Mouse (Mus musculus): ENCODE measurements around the gene Ostc. TPM values are rescaled to one million over a fixed set of nuclear protein-coding genes. Genes with fewer than 3 reads are reported as not detected.

Gene Ostc
- polyA plus RNA-seq, 1 experiment from 2014 or later = 454 TPM

DNA sequence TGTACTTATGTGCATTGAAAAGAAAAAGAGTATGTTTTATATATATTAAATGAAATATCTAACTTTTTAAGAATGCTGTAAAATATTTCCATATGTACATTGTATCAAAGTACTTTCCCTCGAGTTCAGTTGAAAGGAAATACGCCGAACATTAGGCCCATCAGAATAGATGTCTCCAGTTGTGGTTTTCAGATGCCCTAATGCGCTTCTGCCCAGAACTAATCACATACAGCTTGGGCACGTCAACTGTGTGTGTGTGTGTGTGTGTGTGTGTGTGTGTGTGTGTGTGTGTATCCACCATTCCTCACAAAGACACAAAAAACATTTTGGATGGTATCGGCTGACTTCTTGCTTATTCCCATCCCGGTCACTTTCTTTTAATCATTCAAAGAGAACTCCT lies 7.3 kb upstream of the Ostc start:
- ATAC-seq (ENCODE audit: low read depth) (no peak), DNase-seq (ENCODE audit: low spot score) (peak; percentile 70)
- Histone ChIP-seq H3K4me3 (ENCODE audit: low read depth, low read length) (no peak overlapping the region), H3K4me1 (ENCODE audit: control insufficient read depth, insufficient read depth, low read length) (no peaks in the 10 kb centered on the region), H3K27me3 (replicated peaks; ENCODE audit: control insufficient read depth, insufficient read depth, low read length) (no peaks in the 10 kb centered on the region), H3K9ac (ENCODE audit: low read depth, low read length) (no peak overlapping the region), H3K36me3 (ENCODE audit: control insufficient read depth, insufficient read depth, low read length) (no peaks in the 10 kb centered on the region), H3K4me2 (ENCODE audit: low read depth, low read length) (no peak overlapping the region), H3K9me3 (ENCODE audit: control insufficient read depth, low read length) (no peaks in the 10 kb centered on the region), H3K27ac (replicated peaks; ENCODE audit: low read depth, low read length) (peak overlapping the region; percentile 79)
- WGBS = 54% methylated on average over 7 of the region's 7 CpGs

DNA sequence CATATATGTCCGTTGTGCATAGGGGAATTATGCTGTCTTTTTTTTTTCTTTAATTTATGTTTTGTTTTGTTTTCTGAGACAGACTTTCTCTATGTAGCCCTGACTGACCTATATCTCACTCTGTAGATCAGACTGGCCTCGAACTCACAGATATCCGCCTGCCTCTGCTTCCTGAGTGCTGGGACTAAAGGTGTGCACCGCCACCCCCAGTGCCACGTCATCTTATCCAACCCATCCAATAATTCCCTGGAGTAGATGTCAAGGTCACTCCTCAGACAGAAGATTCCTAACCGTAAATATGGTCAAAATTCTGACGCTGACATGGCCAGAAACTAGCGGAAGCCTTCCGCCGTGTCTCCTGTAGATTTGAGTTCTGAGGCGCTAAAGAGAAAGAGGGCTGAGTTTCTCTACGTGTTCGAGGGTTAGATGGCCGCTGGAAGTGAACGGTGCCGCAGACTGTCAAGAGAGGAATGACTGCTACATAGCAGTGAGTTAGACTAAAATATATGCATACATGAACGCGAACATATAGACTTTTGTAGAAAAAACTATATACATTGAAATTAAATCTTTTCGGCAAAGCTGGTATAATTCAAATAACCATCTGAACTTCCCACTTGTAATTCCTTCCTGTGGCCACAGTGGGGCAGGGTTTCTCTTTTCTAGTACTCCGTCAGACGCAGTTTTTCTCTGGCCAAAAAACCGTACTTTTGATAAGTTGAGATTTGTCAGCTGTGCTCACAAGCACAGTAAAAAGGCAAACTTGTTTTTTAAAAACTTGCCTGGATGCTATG lies 5.7 kb upstream of the Ostc start:
- H3K36me3 ChIP-seq (ENCODE audit: control insufficient read depth, insufficient read depth, low read length) = no peaks in the 10 kb centered on the region
- no peaks in the 10 kb centered on the region for H3K9me3 ChIP-seq (ENCODE audit: control insufficient read depth, low read length)
- 15% methylated on average over 22 of the region's 22 CpGs for WGBS
- H3K4me2 ChIP-seq (ENCODE audit: low read depth, low read length) = peak overlapping the region; percentile 57
- ATAC-seq (ENCODE audit: low read depth) = no peak
- H3K27me3 ChIP-seq (replicated peaks; ENCODE audit: control insufficient read depth, insufficient read depth, low read length) = no peaks in the 10 kb centered on the region
- H3K9ac ChIP-seq (ENCODE audit: low read depth, low read length) = peak overlapping the region; percentile 54
- H3K27ac ChIP-seq (replicated peaks; ENCODE audit: low read depth, low read length) = no peak overlapping the region
- H3K4me3 ChIP-seq (ENCODE audit: low read depth, low read length) = peak overlapping the region; percentile 42
- DNase-seq (ENCODE audit: low spot score) = peak; percentile 92
- H3K4me1 ChIP-seq (ENCODE audit: control insufficient read depth, insufficient read depth, low read length) = 0 out of 2 replicates have a peak, but pooled peaks cover 1% of the 10 kb centered on the region

DNA sequence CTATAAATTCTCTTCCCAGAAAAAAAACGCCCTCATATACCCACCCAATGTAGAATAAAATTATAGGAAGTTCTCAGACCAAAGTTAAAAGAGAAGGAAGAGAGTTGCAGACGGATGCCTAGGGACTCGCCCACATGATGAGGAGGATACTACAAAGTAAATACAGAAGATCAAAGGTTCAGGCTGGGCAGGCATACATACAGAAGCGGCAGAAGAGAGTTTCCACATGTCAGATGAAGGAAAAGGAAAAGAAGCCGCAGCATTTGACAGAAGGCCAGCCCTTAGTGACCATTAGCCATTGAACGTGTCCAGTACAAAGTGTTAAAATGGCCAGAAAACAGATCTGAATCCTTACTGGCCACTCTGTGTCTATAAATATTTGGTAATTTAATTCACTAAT lies 3.6 kb upstream of the Ostc start:
- DNase-seq (ENCODE audit: low spot score) = no peak
- Histone ChIP-seq H3K36me3 (ENCODE audit: control insufficient read depth, insufficient read depth, low read length) (no peaks in the 10 kb centered on the region), H3K9ac (ENCODE audit: low read depth, low read length) (no peak overlapping the region), H3K4me3 (ENCODE audit: low read depth, low read length) (no peak overlapping the region), H3K9me3 (ENCODE audit: control insufficient read depth, low read length) (no peaks in the 10 kb centered on the region), H3K4me1 (ENCODE audit: control insufficient read depth, insufficient read depth, low read length) (peaks cover 7% of the 10 kb centered on the region), H3K27me3 (replicated peaks; ENCODE audit: control insufficient read depth, insufficient read depth, low read length) (no peaks in the 10 kb centered on the region), H3K27ac (replicated peaks; ENCODE audit: low read depth, low read length) (no peak overlapping the region), H3K4me2 (ENCODE audit: low read depth, low read length) (no peak overlapping the region)
- WGBS = 48% methylated on average over 6 of the region's 6 CpGs
- no peak for ATAC-seq (ENCODE audit: low read depth)

DNA sequence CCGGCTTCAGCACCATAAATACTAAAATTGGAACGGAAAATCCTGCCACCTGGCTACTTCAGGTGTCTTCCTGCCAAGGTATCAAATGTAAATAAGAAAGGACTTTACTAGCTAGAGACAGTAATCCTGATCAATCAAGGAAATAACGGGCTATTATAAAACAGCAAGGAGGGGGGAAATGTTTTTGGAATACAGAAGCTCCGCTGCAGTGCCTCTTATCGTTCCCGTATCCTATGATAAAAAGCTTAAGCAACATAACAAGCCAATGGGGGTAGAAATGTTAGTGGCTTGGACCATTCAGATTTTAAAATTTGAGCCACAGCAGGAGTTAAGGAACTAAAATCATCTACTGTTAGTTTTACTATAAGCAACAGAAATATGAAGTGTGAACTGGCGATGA lies 859 bp upstream of the Ostc start:
- H3K36me3 ChIP-seq (ENCODE audit: control insufficient read depth, insufficient read depth, low read length) = no peaks in the 10 kb centered on the region
- H3K9ac ChIP-seq (ENCODE audit: low read depth, low read length) = peak overlapping the region; percentile 21; the same call in 1 of the 2 replicates
- no peak for DNase-seq (ENCODE audit: low spot score)
- H3K4me1 ChIP-seq (ENCODE audit: control insufficient read depth, insufficient read depth, low read length) = peaks cover 14% of the 10 kb centered on the region
- no peak for ATAC-seq (ENCODE audit: low read depth)
- no peaks in the 10 kb centered on the region for H3K27me3 ChIP-seq (replicated peaks; ENCODE audit: control insufficient read depth, insufficient read depth, low read length)
- H3K4me3 ChIP-seq (ENCODE audit: low read depth, low read length) = peak overlapping the region; percentile 66
- no peak overlapping the region for H3K27ac ChIP-seq (replicated peaks; ENCODE audit: low read depth, low read length)
- H3K4me2 ChIP-seq (ENCODE audit: low read depth, low read length) = peak overlapping the region; percentile 57
- H3K9me3 ChIP-seq (ENCODE audit: control insufficient read depth, low read length) = no peaks in the 10 kb centered on the region
- 50% methylated on average over 7 of the region's 7 CpGs for WGBS

DNA sequence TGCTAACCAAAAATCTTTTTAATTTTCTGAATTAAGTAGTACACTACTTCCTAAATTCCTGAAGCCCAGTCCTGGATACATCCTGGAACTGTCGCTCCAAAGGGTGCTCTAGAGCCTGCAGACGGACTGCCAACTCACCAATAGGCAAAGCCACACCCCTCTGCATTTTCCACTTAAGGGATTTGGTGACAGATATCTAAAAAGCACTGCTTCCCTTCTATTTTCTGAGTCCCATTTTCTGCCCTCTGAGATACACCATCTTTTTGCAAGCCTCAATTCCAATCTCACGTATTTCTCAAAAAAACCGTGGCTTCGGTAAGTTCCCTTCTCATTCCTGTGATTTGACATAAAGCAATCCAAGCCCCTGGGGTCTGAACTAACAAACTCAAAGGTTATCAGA lies 715 bp downstream of the Ostc start:
- DNase-seq (ENCODE audit: low spot score) (peak; percentile 74), ATAC-seq (ENCODE audit: low read depth) (no peak)
- peak overlapping the region; percentile 57 for H3K4me2 ChIP-seq (ENCODE audit: low read depth, low read length)
- H3K9ac ChIP-seq (ENCODE audit: low read depth, low read length) = peak overlapping the region; percentile 80
- peaks cover 10% of the 10 kb centered on the region for H3K36me3 ChIP-seq (ENCODE audit: control insufficient read depth, insufficient read depth, low read length)
- under 1% methylated on average over 5 of the region's 5 CpGs for WGBS
- H3K27ac ChIP-seq (replicated peaks; ENCODE audit: low read depth, low read length) = peak overlapping the region; percentile 81
- H3K4me1 ChIP-seq (ENCODE audit: control insufficient read depth, insufficient read depth, low read length) = peaks cover 14% of the 10 kb centered on the region
- H3K4me3 ChIP-seq (ENCODE audit: low read depth, low read length) = peak overlapping the region; percentile 66
- no peaks in the 10 kb centered on the region for H3K27me3 ChIP-seq (replicated peaks; ENCODE audit: control insufficient read depth, insufficient read depth, low read length)
- no peaks in the 10 kb centered on the region for H3K9me3 ChIP-seq (ENCODE audit: control insufficient read depth, low read length)

DNA sequence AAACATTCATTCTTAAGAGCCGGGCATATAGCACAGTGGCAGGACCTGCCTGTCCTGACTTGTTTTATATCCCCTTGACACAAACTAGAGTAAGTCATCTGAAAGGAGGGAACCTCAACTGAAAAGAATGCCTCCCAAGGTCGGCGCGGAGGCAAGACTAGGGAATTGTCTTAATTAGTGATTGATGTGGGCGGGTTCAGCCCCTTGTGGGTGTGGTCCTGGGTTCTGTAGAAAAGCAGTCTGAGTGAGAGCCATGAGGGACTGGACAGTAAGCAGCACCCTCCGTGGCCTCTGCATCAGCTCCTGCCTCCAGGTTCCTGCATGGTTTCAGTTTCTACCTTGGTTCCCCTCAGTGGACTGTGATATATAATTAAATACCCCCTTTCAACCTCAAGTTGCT lies 7.0 kb downstream of the Ostc start:
- Histone ChIP-seq H3K4me3 (ENCODE audit: low read depth, low read length) (no peak overlapping the region), H3K9ac (ENCODE audit: low read depth, low read length) (no peak overlapping the region), H3K9me3 (ENCODE audit: control insufficient read depth, low read length) (no peaks in the 10 kb centered on the region), H3K27me3 (replicated peaks; ENCODE audit: control insufficient read depth, insufficient read depth, low read length) (no peaks in the 10 kb centered on the region), H3K36me3 (ENCODE audit: control insufficient read depth, insufficient read depth, low read length) (peaks cover 65% of the 10 kb centered on the region), H3K27ac (replicated peaks; ENCODE audit: low read depth, low read length) (no peak overlapping the region), H3K4me2 (ENCODE audit: low read depth, low read length) (no peak overlapping the region), H3K4me1 (ENCODE audit: control insufficient read depth, insufficient read depth, low read length) (peaks cover 2% of the 10 kb centered on the region)
- DNase-seq (ENCODE audit: low spot score) (no peak), ATAC-seq (ENCODE audit: low read depth) (no peak)
- 70% methylated on average over 6 of the region's 6 CpGs for WGBS

DNA sequence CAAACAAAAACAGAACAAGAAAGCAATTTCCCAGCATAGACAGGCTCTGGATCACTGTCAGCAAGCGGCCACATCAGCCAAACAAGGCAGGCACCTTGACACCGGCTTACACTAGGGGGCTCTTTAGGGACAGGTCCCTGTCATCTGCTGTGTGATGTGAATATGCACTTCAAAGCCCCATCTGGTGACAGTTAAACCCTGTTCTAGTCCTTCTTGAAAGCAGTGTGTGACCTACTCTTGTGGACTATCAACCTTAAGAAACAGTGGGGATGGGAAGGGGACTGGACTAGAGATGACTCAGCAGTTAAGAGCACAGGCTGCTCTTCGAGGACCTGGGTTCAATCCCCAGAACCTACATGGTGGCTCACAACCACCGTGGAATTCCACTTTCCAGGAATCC lies 11.6 kb downstream of the Ostc start:
- no peak for DNase-seq (ENCODE audit: low spot score)
- ATAC-seq (ENCODE audit: low read depth) = no peak
- Histone ChIP-seq H3K4me2 (ENCODE audit: low read depth, low read length) (no peak overlapping the region), H3K9ac (ENCODE audit: low read depth, low read length) (no peak overlapping the region), H3K27ac (replicated peaks; ENCODE audit: low read depth, low read length) (no peak overlapping the region), H3K36me3 (ENCODE audit: control insufficient read depth, insufficient read depth, low read length) (peaks cover 74% of the 10 kb centered on the region), H3K27me3 (replicated peaks; ENCODE audit: control insufficient read depth, insufficient read depth, low read length) (no peaks in the 10 kb centered on the region), H3K9me3 (ENCODE audit: control insufficient read depth, low read length) (no peaks in the 10 kb centered on the region), H3K4me3 (ENCODE audit: low read depth, low read length) (no peak overlapping the region), H3K4me1 (ENCODE audit: control insufficient read depth, insufficient read depth, low read length) (no peaks in the 10 kb centered on the region)
- 80% methylated on average over 4 of the region's 4 CpGs for WGBS

DNA sequence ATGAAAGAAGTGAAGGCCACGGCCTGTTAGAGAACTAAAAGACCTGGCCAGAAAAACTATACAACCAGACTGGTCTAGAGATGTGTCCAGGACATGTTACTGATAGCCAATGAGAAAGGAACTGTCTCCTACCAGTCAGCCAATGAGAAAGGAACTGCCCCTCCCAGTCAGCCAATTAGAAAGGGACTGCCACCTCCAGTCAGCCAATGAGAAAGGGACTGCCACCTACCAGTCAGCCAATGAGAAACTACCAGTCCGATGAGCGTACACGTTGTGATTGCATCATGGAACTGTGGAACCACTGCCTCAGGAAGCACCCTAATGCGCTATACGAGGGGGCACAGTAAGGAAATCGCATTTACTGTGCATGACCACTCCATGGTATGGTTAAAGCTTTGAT lies 14.5 kb downstream of the Ostc start:
- H3K4me1 ChIP-seq (ENCODE audit: control insufficient read depth, insufficient read depth, low read length) = no peaks in the 10 kb centered on the region
- H3K4me3 ChIP-seq (ENCODE audit: low read depth, low read length) = no peak overlapping the region
- no peak for DNase-seq (ENCODE audit: low spot score)
- peaks cover 44% of the 10 kb centered on the region for H3K36me3 ChIP-seq (ENCODE audit: control insufficient read depth, insufficient read depth, low read length)
- H3K27me3 ChIP-seq (replicated peaks; ENCODE audit: control insufficient read depth, insufficient read depth, low read length) = no peaks in the 10 kb centered on the region
- H3K4me2 ChIP-seq (ENCODE audit: low read depth, low read length) = no peak overlapping the region
- no peak overlapping the region for H3K27ac ChIP-seq (replicated peaks; ENCODE audit: low read depth, low read length)
- no peak overlapping the region for H3K9ac ChIP-seq (ENCODE audit: low read depth, low read length)
- no peak for ATAC-seq (ENCODE audit: low read depth)
- 95% methylated on average over 7 of the region's 7 CpGs for WGBS
- H3K9me3 ChIP-seq (ENCODE audit: control insufficient read depth, low read length) = no peaks in the 10 kb centered on the region

DNA sequence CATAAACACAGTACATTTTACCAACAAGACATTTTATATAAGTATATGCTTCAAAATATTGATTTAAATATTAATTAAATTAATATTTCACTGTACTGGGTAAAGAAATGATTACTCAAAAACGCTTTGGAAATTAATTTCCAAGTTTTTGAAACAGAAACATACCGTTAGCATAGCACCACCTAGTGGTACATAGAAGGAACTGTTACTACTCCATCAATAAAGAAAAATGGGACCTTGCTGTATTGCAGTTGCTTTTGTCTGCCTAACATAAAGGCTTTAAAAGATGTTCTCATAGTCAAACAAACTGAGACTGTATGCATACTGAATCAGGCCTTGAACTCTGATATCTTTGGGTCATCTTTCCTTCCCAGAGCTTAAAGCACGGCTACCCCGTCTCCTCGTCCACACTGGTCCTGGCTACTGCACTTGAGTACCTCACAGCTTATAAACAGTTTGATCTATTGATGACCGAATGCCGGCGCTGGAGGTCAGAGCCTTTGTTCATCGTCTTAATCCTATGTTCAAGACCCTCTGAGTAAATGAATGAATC lies 15.1 kb downstream of the Ostc start:
- no peak for ATAC-seq (ENCODE audit: low read depth)
- Histone ChIP-seq H3K9ac (ENCODE audit: low read depth, low read length) (no peak overlapping the region), H3K36me3 (ENCODE audit: control insufficient read depth, insufficient read depth, low read length) (peaks cover 38% of the 10 kb centered on the region), H3K4me2 (ENCODE audit: low read depth, low read length) (no peak overlapping the region), H3K27ac (replicated peaks; ENCODE audit: low read depth, low read length) (no peak overlapping the region), H3K4me3 (ENCODE audit: low read depth, low read length) (no peak overlapping the region), H3K27me3 (replicated peaks; ENCODE audit: control insufficient read depth, insufficient read depth, low read length) (no peaks in the 10 kb centered on the region), H3K4me1 (ENCODE audit: control insufficient read depth, insufficient read depth, low read length) (no peaks in the 10 kb centered on the region), H3K9me3 (ENCODE audit: control insufficient read depth, low read length) (no peaks in the 10 kb centered on the region)
- peak; percentile 42 for DNase-seq (ENCODE audit: low spot score)
- WGBS = 70% methylated on average over 9 of the region's 9 CpGs

All from embryonic facial prominence, embryonic 14.5 days (tissue).